Mouse (Mus musculus) forebrain, embryonic 10.5 days (tissue): ENCODE results near the gene Apom. TPM values are rescaled to one million over a fixed set of nuclear protein-coding genes. Genes with fewer than 3 reads are reported as not detected.
A peak's percentile ranks its signal among the peaks of the same experiment; 100 is the strongest.

Experiments
- DNase-seq: peaks from one replicate; pipeline ENCODE4 v3.0.0-alpha.2; 2017; ENCODE audit warnings: low spot score; ENCODE audit errors: extremely low spot score
- H3K27ac ChIP-seq: fragments of 300-500 bp; sonication (generic); 2 replicates; pipeline ENCODE4 v1.5.1; 2016; ENCODE audit warnings: mild to moderate bottlenecking
- H3K27me3 ChIP-seq: fragments of 300-500 bp; sonication (generic); 2 replicates; pipeline ENCODE4 v1.6.1; 2016; ENCODE audit warnings: mild to moderate bottlenecking; ENCODE audit not compliant: poor library complexity, severe bottlenecking
- H3K36me3 ChIP-seq: fragments of 300-500 bp; sonication (generic); replicated peaks from 2 replicates; pipeline ENCODE4 v1.6.1; 2016; ENCODE audit warnings: mild to moderate bottlenecking, moderate library complexity
- H3K4me1 ChIP-seq: fragments of 300-500 bp; sonication (generic); 2 replicates; pipeline ENCODE4 v1.6.1; 2016
- H3K4me3 ChIP-seq: fragments of 300-500 bp; sonication (generic); 2 replicates; pipeline ENCODE4 v1.5.1; 2016; ENCODE audit warnings: mild to moderate bottlenecking, moderate library complexity
- H3K9me3 ChIP-seq: fragments of 300-500 bp; sonication (generic); 2 replicates; pipeline ENCODE4 v1.6.1; 2016; ENCODE audit warnings: mild to moderate bottlenecking, moderate library complexity
- WGBS: fragments of 180-500 bp; shearing (Covaris S2); methylation state at CpG from one replicate; pipeline ENCODE4 v1.1.7; 2016; 5-methylcytosine and 5-hydroxymethylcytosine counted together
- polyA plus RNA-seq: library from polyadenylated mRNA; unstranded; fragments of >200 nt; fragmentation: Nextera tagmentation; extraction: Ambion mirVana; gene quantifications from 2 replicates; pipeline ENCODE4 v1.2.1, GENCODE M21; 2016

Gene Apom
- polyA plus RNA-seq, 1 experiment from 2014 or later, result 0.74 TPM

- Histone ChIP-seq H3K9me3 (no peaks in the 10 kb centered on the region), H3K4me3 (peak overlapping the region; percentile 7; the same call in 1 of the 2 replicates), H3K4me1 (peaks cover 6% of the 10 kb centered on the region), H3K27me3 (no peaks in the 10 kb centered on the region), H3K27ac (no peak overlapping the region), H3K36me3 (peaks cover 100% of the 10 kb centered on the region)
- WGBS, result 93% methylated on average over 33 of the region's 33 CpGs
- DNase-seq, result no peak
Measured at GRCm38 (mm10) chr17:35156461-35157200, 24.8 kb upstream of the Apom start.

GRCm38 (mm10) chr17:35155451-35155850 is 23.6 kb upstream of the Apom start:
- Histone ChIP-seq H3K4me3 (peak overlapping the region; percentile 7; the same call in 1 of the 2 replicates), H3K9me3 (no peaks in the 10 kb centered on the region), H3K36me3 (peaks cover 99% of the 10 kb centered on the region), H3K27ac (no peak overlapping the region), H3K4me1 (no peaks in the 10 kb centered on the region), H3K27me3 (no peaks in the 10 kb centered on the region)
- 93% methylated on average over 12 of the region's 12 CpGs for WGBS
- no peak for DNase-seq

- Histone ChIP-seq H3K9me3 (no peaks in the 10 kb centered on the region), H3K27me3 (no peaks in the 10 kb centered on the region), H3K27ac (no peak overlapping the region), H3K36me3 (peaks cover 99% of the 10 kb centered on the region), H3K4me1 (no peaks in the 10 kb centered on the region), H3K4me3 (no peak overlapping the region; the same call in 1 of the 2 replicates)
- 79% methylated on average over 7 of the region's 7 CpGs for WGBS
- no peak for DNase-seq
Measured at GRCm38 (mm10) chr17:35154616-35155015, 22.8 kb upstream of the Apom start.

- H3K4me1 ChIP-seq, result no peaks in the 10 kb centered on the region
- no peaks in the 10 kb centered on the region for H3K9me3 ChIP-seq
- no peaks in the 10 kb centered on the region for H3K27me3 ChIP-seq
- 87% methylated on average over 4 of the region's 4 CpGs for whole genome bisulfite sequencing
- H3K4me3 ChIP-seq, result no peak overlapping the region; the same call in 1 of the 2 replicates
- peaks cover 99% of the 10 kb centered on the region for H3K36me3 ChIP-seq
- DNase-seq, result no peak
- H3K27ac ChIP-seq, result no peak overlapping the region
Measured at GRCm38 (mm10) chr17:35153931-35154330, 22.1 kb upstream of the Apom start.

- DNase-seq, result no peak
- WGBS, result 92% methylated on average over 9 of the region's 9 CpGs
- H3K27ac ChIP-seq, result no peak overlapping the region
- H3K36me3 ChIP-seq, result peaks cover 99% of the 10 kb centered on the region
- H3K9me3 ChIP-seq, result no peaks in the 10 kb centered on the region
- no peaks in the 10 kb centered on the region for H3K27me3 ChIP-seq
- no peaks in the 10 kb centered on the region for H3K4me1 ChIP-seq
- H3K4me3 ChIP-seq, result no peak overlapping the region
Measured at GRCm38 (mm10) chr17:35153077-35153476, 21.2 kb upstream of the Apom start.

- H3K4me3 ChIP-seq, result no peak overlapping the region
- H3K27ac ChIP-seq, result no peak overlapping the region
- H3K36me3 ChIP-seq, result peaks cover 99% of the 10 kb centered on the region
- H3K27me3 ChIP-seq, result no peaks in the 10 kb centered on the region
- 96% methylated on average over 4 of the region's 4 CpGs for WGBS
- no peak for DNase-seq
- H3K9me3 ChIP-seq, result no peaks in the 10 kb centered on the region
- H3K4me1 ChIP-seq, result no peaks in the 10 kb centered on the region
Measured at GRCm38 (mm10) chr17:35152121-35152520, 20.3 kb upstream of the Apom start.

- no peak for DNase-seq
- Histone ChIP-seq H3K27ac (no peak overlapping the region), H3K4me1 (no peaks in the 10 kb centered on the region), H3K9me3 (peaks cover 4% of the 10 kb centered on the region; the same call in 1 of the 2 replicates), H3K4me3 (no peak overlapping the region; the same call in 1 of the 2 replicates), H3K36me3 (peaks cover 99% of the 10 kb centered on the region), H3K27me3 (no peaks in the 10 kb centered on the region)
- 71% methylated on average over 5 of the region's 5 CpGs for WGBS
Measured at GRCm38 (mm10) chr17:35147922-35148639, 16.2 kb upstream of the Apom start.

- H3K4me3 ChIP-seq, result no peak overlapping the region
- DNase-seq, result no peak
- H3K4me1 ChIP-seq, result no peaks in the 10 kb centered on the region
- H3K27me3 ChIP-seq, result no peaks in the 10 kb centered on the region
- peaks cover 4% of the 10 kb centered on the region; the same call in 1 of the 2 replicates for H3K9me3 ChIP-seq
- 58% methylated on average over 3 of the region's 3 CpGs for WGBS
- H3K27ac ChIP-seq, result no peak overlapping the region
- peaks cover 99% of the 10 kb centered on the region for H3K36me3 ChIP-seq
Measured at GRCm38 (mm10) chr17:35147348-35147747, 15.5 kb upstream of the Apom start.

GRCm38 (mm10) chr17:35146139-35146538 is 14.3 kb upstream of the Apom start:
- H3K4me1 ChIP-seq, result no peaks in the 10 kb centered on the region
- peaks cover 4% of the 10 kb centered on the region; the same call in 1 of the 2 replicates for H3K9me3 ChIP-seq
- H3K4me3 ChIP-seq, result no peak overlapping the region; the same call in 1 of the 2 replicates
- H3K27ac ChIP-seq, result no peak overlapping the region
- no peak for DNase-seq
- 92% methylated on average over 5 of the region's 5 CpGs for WGBS
- H3K27me3 ChIP-seq, result no peaks in the 10 kb centered on the region
- H3K36me3 ChIP-seq, result peaks cover 99% of the 10 kb centered on the region

- 0 out of 2 replicates have a peak overlapping the region, but pooled peaks have one; percentile 7 for H3K4me3 ChIP-seq
- WGBS, result 92% methylated on average over 6 of the region's 6 CpGs
- no peak overlapping the region for H3K27ac ChIP-seq
- no peaks in the 10 kb centered on the region for H3K27me3 ChIP-seq
- no peak for DNase-seq
- H3K4me1 ChIP-seq, result peaks cover 6% of the 10 kb centered on the region
- H3K9me3 ChIP-seq, result peaks cover 4% of the 10 kb centered on the region; the same call in 1 of the 2 replicates
- peaks cover 98% of the 10 kb centered on the region for H3K36me3 ChIP-seq
Measured at GRCm38 (mm10) chr17:35141971-35142370, 10.1 kb upstream of the Apom start.

GRCm38 (mm10) chr17:35140490-35140996 is 8.7 kb upstream of the Apom start:
- no peak for DNase-seq
- peak overlapping the region; percentile 0; the same call in 1 of the 2 replicates for H3K4me3 ChIP-seq
- peaks cover 17% of the 10 kb centered on the region for H3K4me1 ChIP-seq
- H3K27me3 ChIP-seq, result no peaks in the 10 kb centered on the region
- H3K27ac ChIP-seq, result no peak overlapping the region
- peaks cover 4% of the 10 kb centered on the region; the same call in 1 of the 2 replicates for H3K9me3 ChIP-seq
- H3K36me3 ChIP-seq, result peaks cover 83% of the 10 kb centered on the region
- 86% methylated on average over 16 of the region's 16 CpGs for WGBS

- peaks cover 71% of the 10 kb centered on the region for H3K36me3 ChIP-seq
- H3K4me3 ChIP-seq, result no peak overlapping the region
- no peak for DNase-seq
- no peaks in the 10 kb centered on the region for H3K27me3 ChIP-seq
- peaks cover 4% of the 10 kb centered on the region; the same call in 1 of the 2 replicates for H3K9me3 ChIP-seq
- peaks cover 17% of the 10 kb centered on the region for H3K4me1 ChIP-seq
- H3K27ac ChIP-seq, result no peak overlapping the region
- WGBS, result 93% methylated on average over 3 of the region's 3 CpGs
Measured at GRCm38 (mm10) chr17:35139269-35139668, 7.4 kb upstream of the Apom start.
